Mouse (Mus musculus) activated CD4-positive, CD25-positive, alpha-beta regulatory T cell, adult 9 weeks (primary cell): ENCODE data around the gene Aff1. TPM values are rescaled to one million over a fixed set of nuclear protein-coding genes. Genes with fewer than 3 reads are reported as not detected.

ENCODE experiments used
- polyA plus RNA-seq: library from polyadenylated mRNA; unstranded; fragments of 100-300 nt; shearing (Covaris generic); gene quantifications from one replicate; pipeline ENCODE4 v1.2.1, GENCODE M21; 2017

Aff1 gene
- polyA plus RNA-seq = 45.2 TPM

DNA sequence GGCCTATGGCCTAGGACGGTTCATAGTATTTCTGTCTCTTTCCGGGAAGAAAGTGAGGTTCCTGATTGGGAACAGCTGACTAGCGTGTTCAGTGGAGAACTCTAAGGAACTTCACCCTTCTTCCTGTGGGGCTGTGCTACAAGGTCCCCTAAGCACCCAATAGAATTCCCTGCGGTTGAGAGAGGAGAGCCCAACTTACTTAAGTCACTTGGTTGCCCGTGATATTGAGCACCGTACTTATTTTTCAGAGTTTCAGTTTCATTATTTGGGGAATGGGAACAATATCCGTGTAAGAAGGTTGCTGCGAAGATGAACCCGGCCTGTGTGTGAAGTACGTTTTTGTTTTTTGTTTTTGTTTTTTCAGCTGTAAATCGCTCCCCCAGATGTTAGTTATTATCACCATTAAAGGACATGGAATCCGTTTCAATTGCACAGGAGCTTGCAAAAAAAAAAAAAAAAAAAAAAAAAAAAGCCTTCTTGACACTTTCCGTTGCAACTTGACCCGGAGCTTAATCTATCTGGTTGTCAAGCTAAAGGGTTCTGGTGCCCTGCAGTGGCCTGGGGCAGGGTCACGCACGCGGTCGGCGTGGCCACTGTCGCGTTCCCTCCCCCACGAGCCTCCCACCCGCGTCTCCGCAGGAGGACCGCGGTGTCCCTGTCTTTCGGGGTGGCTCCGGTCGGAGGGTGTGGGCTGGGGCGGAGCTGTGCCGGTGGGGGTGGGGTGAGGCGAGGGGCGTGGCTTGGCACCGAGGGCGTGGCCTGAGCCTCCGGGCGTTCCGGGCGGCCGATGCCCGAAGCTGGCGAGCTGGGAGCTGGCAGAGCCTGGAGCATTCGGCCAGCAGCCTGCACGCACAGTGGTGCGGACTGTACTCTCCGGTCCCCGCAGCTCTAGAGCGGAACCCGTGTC is at the start of gene Aff1:
Aff1 (plus strand) TSS at position 751 of the 907 bp plus-strand sequence.

DNA sequence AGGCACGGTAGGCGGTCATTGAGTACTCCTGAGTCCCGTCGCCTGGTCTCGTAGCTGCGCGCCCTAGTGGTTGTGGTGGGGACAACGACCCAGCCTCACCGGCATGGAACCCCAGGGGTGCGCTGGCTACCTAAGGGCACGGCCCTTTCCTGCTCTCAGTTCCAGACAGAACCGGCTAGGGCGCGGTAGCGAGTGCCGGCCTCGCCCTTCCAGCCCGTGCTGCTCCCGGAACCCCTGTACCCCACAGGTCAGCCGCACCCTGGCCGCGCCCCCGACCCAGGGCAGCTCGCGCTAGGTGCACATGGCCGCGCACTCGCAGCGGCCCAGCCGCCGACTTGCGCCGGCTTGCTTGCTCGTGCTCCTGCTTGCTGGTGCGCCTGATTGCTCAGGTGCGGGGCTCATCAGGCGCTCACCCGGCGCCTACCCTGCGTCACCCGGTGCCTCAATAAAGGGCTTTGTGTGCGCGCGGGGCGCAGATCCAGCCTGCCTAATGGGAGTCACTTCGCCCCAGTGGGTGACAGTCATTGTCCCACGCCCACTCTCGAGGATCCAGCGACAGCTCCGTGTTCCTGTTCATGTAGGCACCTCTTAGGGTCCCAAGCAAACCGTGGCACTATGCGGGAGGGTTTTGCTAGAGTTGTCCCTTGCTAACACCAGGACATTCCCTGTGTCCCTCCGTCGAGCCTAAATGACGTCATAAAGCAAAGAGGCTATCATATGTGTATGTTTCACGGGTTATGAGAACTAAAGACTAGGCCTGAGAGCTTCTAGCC is 36.6 kb upstream of the Aff1 start, which contains the start of gene 1700016H13Rik:
1700016H13Rik (minus strand) TSS at position 665 of the 773 bp plus-strand sequence.

Other genes with a start within 250 kb of the Aff1 start
- not detected for gene Slc10a6, start 63.0 kb upstream of the Aff1 start, polyA plus RNA-seq
- gene 1700016H13Rik, start 36.4 kb upstream of the Aff1 start, polyA plus RNA-seq = not detected
- gene Klhl8, start 218.9 kb downstream of the Aff1 start, polyA plus RNA-seq = 0.99 TPM